Mouse (Mus musculus): ENCODE measurements around the gene Gm10837. TPM values are rescaled to one million over a fixed set of nuclear protein-coding genes. Genes with fewer than 3 reads are reported as not detected.

Gene Gm10837
- total RNA-seq, 1 experiment from 2014 or later = not detected

GRCm38 (mm10) chr14:122464763-122465741, 25.3 kb upstream of the Gm10837 start, which contains the start of gene Zic5:
Zic5 (minus strand) TSS chr14:122465677.
- no peak for DNase-seq

GRCm38 (mm10) chr14:122465931-122466490, 24.4 kb upstream of the Gm10837 start:
- no peak for DNase-seq

DNA sequence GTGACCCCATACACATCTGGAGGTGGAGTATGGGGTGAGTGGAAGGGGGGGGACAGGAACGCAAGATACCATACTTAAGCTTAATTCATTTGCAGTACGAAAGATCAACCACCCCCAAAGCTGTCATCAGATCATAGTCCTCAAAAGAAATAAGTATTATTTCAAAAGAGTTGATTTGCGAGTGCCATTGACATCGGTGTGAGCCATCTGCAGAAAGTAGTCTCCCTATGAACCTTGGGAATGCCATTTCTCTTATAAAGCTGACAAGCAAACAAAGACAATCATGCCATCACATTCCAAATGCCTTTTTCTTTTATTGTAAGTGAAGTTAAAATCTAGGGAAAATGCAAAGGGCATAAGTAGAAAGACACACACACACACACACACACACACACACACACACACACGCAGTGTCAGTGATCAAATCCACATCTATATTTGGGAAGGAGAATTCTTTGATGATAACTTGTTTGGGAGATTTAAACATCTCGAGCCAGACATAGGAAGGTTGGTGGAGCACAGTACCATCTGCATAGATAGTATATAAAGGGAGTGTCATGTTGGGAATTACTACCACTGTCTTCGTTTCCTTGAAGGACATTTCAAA, 23.5 kb upstream of the Gm10837 start:
- DNase-seq = no peak

DNA sequence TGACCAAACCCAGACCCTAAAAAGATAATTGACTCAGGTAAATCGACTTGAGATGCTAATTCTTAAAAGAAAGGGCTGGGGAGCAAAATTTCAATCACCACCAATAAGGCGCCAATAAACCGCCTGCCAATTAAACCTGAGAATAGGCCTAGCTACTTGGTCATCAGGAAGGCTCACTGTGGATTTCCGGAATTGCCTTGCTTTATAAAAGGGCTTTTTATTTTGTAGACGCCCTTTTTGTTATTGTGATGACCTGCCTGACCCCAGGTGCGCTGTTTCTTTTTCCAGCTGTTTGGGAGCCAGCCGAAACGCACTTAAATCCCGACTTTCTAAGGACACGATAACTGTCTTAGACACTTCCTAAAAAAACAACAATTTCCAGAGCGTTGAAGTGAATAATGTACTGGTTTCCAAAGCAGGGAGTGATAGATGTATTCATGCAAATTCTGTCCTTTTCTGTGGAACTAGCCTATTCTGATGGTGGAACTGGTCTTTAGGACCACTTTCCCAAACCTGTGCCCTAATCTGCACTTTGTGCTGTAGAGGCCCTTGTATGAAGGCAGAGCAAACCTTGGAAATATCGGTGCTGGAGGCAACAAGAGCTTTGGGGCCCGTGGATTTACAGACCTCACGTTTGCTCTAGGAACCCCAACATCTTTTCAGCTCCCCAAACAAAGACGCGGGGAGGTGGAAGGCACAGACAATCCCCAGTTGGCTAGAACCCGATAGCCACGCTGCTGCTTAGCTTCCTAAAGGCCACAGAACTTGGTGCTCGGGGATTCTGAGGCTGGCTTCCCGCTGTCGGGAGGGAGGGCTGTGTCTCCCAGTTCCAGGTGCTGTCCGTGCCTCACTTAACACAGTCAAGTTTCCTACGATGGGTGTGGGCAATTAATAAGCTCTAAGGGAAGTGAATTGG, 22.2 kb upstream of the Gm10837 start:
- no peak for DNase-seq

DNA sequence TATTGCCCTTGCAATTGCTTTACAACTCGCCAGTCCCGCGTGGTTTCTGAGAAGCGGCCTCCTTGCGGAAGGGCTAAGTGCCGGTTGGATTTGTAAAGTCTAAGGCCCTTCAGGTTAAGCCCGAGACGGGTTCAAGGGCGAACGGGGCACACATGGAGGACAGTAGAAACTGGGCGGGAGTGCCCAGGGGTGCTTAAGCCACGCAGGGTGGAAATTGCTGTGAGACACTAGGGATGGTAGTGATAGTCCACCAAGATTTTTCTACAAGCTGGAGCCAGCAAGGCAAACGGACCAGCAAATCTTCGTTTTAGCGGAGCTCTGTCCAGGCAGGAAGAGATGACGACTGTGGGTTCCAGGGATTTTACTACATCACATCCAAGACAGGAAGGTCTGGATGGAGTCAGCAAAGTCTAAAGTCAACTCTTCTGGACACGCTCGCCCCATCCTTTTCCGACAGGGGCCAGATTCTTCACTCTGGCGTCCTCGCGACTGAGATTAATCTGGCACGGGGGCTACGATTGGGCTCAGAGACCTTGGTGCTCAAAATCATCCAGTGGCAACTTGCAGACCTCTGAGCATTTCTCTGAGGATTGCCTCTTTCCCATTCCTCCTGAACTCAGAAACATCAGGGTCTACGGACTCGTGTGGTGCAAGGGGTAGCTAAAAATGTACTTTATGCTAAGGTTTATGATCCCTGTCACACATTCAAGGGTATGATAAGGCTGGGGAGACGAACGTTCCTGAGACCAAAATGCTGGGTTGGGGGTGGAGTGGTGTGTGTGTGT, 21.2 kb upstream of the Gm10837 start:
- no peak for DNase-seq

GRCm38 (mm10) chr14:122471449-122472085, 18.8 kb upstream of the Gm10837 start:
- no peak for DNase-seq

DNA sequence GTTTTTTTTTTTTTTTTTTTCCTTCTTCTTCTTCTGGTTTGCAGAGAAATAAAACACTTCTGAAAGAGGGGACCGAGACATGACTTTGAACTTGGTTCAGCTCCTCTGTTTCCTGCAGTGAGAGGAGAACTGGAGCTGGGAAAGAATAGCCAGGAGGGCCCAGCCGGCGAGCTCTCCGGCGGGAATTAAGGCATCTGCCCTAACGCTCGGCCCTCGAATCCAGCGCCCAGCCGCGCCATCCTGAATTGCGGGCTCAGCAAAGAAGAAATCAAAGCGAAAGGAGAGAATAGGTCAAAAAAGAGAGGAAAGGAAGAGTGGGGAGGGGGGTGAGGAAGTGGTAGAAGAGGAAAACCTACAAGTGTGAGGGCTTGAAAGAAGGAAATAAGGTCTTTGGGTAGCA, 18.2 kb upstream of the Gm10837 start:
- DNase-seq = no peak

DNA sequence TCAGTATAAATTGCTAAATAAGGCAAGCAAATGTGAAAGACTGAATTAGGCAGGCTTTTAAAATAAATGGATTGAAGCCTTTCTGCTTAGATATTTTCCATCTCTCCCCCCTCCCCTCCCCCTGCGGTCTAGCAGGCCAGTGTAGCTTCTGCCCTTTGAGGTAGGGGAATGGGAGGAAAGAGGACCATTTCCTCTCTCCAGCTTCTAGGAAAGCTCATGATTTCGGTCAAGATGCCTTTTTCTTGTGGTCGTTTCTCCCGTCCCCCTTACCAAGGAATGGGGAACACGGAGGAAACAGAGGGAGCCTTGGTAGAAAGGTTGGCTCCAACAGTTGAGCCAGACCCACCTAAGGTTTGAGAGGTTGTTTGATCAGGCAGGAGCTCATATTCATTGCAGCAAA, 17.7 kb upstream of the Gm10837 start:
- DNase-seq = no peak

- DNase-seq = no peak
Observed at GRCm38 (mm10) chr14:122473211-122473751, 17.1 kb upstream of the Gm10837 start.

DNA sequence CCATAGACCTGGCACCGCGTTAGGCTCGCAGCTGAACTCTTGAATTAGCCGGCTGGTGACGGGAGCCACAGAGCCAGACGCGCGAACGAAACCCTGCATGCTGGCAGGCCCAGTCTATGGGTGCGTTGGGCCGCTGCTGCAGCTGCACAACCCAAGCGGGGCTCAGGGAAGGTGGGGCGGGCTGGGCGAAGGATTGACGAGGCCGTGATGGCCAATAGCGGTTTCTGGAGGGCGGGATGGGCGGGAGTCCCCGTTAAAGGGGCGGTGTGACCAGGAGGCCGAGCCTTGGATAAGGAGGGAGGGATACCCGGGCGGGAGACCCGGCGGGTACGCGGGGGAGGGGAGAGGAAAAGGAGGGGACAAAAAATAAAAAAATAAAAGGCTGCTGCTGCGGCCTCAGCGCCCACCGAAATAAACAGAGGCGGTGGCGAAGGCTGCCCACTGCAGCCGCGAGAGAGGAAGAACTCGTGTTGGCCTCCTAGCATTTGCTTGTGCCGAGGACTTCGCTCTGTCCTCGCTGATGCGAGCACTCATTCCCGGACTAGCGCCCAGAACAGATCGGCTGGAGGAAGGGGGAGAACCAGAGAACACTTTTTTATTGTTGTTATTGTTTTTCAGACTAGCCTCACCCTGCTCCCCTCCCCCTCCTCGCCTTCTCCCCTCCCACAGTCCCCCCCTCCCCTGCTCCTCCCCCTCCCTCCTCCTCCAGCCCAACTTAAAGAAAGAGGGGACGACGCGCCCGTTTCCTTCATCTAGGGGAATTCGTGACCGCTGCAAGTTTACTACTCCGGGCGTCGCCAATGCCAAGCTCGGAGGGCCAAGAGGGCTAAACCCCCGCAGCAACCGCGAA, 16.1 kb upstream of the Gm10837 start:
- peak; percentile 30 for DNase-seq

DNA sequence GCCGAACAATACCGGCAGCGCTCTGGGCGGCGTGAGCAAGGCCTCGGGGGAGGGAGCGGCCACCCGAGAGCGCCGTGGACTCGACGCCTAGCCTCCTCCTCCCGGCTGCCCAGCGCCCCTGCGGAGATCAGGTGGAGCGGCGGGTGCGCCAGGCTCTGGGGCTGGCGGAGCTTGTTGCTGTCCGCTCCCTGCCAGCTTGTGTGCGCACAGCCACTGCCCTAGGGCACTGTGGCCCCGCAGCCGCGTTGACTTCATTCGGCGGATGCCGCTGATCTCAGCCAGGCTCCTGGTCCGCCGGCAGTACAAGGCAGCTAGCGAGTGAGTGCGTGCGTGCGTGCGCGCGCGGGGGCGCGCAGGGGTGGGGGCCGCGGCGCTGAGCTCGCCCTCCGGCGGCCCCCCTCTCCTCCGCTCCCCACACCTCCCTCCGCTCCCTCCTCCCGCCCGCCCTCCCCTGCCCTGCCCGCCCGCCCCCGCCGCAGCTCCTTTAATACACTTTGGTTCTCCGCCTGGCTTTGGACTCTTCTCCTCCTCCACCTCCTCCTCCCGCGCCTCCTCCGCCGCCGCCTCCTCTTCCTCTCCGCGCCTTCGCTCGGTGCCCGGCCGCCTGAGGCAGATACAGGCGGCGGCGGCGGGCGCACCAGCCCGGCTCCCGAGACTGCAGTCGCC, 15.4 kb upstream of the Gm10837 start, which contains the start of gene Zic2:
TSS of gene Zic2 (plus strand) at position 545 of the 666 bp plus-strand sequence.
- DNase-seq = peak; percentile 48

GRCm38 (mm10) chr14:122475557-122476040, 14.8 kb upstream of the Gm10837 start:
- DNase-seq = no peak

DNA sequence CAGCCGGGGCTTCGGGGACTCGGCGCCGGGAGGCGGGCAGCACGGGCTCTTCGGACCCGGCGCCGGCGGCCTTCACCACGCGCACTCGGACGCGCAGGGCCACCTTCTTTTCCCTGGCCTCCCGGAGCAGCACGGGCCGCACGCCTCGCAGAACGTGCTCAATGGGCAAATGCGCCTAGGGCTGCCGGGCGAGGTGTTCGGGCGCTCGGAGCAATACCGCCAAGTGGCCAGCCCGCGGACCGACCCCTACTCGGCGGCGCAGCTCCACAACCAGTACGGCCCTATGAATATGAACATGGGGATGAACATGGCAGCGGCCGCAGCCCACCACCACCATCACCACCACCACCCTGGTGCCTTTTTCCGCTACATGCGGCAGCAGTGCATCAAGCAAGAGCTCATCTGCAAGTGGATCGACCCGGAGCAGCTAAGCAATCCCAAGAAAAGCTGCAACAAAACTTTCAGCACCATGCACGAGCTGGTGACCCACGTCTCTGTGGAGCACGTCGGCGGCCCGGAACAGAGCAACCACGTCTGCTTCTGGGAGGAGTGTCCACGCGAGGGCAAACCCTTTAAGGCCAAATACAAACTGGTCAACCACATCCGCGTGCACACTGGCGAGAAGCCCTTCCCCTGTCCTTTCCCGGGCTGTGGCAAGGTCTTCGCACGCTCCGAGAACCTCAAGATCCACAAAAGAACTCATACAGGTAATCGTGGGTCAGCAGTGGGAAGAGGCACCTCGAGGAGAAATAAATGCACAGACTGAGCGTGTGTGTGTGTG, 14.2 kb upstream of the Gm10837 start:
- peak; percentile 30 for DNase-seq

DNA sequence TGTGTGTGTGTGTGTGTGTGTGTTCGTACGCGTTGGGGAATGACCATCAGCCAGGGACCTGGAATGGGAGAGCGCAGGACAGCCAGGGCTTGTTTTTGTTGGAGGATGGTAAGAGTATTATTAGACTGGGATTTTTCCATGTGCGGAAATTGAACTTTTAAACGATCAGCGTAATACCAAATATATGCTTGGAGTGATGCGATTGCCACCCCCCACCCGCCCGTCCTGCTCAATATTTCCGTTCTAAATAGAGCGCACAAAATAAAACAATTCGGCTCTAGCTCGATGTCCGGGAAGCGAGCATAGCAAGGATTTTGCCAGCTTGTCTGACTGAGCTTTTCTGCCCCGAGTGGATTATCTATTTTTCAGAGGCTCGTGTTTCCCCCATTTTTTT, 13.6 kb upstream of the Gm10837 start:
- DNase-seq = no peak

GRCm38 (mm10) chr14:122477261-122477671, 13.1 kb upstream of the Gm10837 start:
- DNase-seq = no peak

DNA sequence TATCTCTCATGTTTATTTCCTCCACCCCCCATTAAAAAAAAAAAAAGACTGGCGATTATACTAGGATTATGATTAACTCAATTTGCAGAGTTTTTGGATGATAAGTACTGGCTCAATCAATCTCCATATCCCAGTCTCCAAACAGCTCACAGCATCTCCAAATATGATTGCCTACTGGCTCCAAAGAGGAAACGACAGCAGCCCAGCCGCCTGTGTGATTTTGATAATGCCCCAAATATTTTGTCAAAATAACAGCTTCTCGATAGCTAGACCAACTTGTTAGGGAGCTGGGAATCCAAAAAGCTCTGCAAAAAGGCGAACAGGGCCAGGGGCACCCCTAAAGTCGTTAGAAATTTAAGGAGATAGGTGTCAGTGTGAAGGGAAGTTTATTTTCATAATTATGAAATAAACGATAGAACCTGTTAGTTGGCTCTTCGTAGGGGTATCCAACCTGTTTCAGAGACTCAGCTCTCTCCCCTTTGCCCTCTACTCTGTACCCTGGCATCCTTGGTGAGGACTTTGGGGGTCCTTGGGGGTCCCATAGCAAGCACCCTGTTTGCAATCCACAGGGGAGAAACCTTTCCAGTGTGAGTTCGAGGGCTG, 12.3 kb upstream of the Gm10837 start:
- DNase-seq = no peak

- no peak for DNase-seq
Observed at GRCm38 (mm10) chr14:122478574-122479011, 11.8 kb upstream of the Gm10837 start.
